Mouse (Mus musculus) kidney, postnatal 0 days (tissue): ENCODE results near the gene Tirap. TPM values are rescaled to one million over a fixed set of nuclear protein-coding genes. Genes with fewer than 3 reads are reported as not detected.
"Not testable (repeated sequence)": the region's sequence is repeated elsewhere in the genome, so short reads cannot be mapped to it uniquely, and the experiment has no call there.

Source experiments
- ATAC-seq: fragments of 200-750 bp; cut with Nextera tagmentation; replicated peaks from 2 replicates; pipeline ENCODE4 v1.8.0; 2017; ENCODE audit warnings: low read depth, moderate number of reproducible peaks, moderate TSS enrichment, moderate library complexity; ENCODE audit not compliant: low FRiP score
- DNase-seq: peaks from one replicate; pipeline ENCODE4 v3.0.0-alpha.2; 2016; ENCODE audit warnings: low spot score
- H3K27ac ChIP-seq: fragments of 300-500 bp; sonication (generic); 2 replicates; pipeline ENCODE4 v1.5.1; 2014; ENCODE audit warnings: mild to moderate bottlenecking
- H3K27me3 ChIP-seq: fragments of 300-500 bp; sonication (generic); 2 replicates; pipeline ENCODE4 v1.6.1; 2014; ENCODE audit warnings: low read length, mixed read lengths; ENCODE audit not compliant: insufficient read depth
- H3K36me3 ChIP-seq: fragments of 300-500 bp; sonication (generic); 2 replicates; pipeline ENCODE4 v1.6.1; 2014; ENCODE audit warnings: low read length, mixed read lengths; ENCODE audit not compliant: insufficient read depth
- H3K4me1 ChIP-seq: fragments of 300-500 bp; sonication (generic); replicated peaks from 2 replicates; pipeline ENCODE4 v1.6.1; 2014; ENCODE audit warnings: antibody characterized with exemption, low read length, mixed read lengths; ENCODE audit not compliant: insufficient read depth
- H3K4me2 ChIP-seq: fragments of 300-500 bp; sonication (generic); 2 replicates; pipeline ENCODE4 v1.6.1; 2014; ENCODE audit warnings: mild to moderate bottlenecking, low read length, moderate library complexity, mixed read lengths
- H3K4me3 ChIP-seq: fragments of 300-500 bp; sonication (generic); replicated peaks from 2 replicates; pipeline ENCODE4 v1.5.1; 2014; ENCODE audit warnings: low read depth, low read length
- H3K9ac ChIP-seq: fragments of 300-500 bp; sonication (generic); 2 replicates; pipeline ENCODE4 v1.6.1; 2014; ENCODE audit warnings: low read depth, low read length
- H3K9me3 ChIP-seq: fragments of 300-500 bp; sonication (generic); replicated peaks from 2 replicates; pipeline ENCODE4 v1.6.1; 2016; ENCODE audit warnings: low read length, inconsistent platforms, mixed read lengths
- CTCF ChIP-seq: IDR thresholded peaks from 2 replicates; pipeline ENCODE4 v1.5.1; 2016; ENCODE audit warnings: antibody characterized with exemption, low read depth, mild to moderate bottlenecking, moderate library complexity
- WGBS: fragments of 180-500 bp; shearing (Covaris S2); extraction: QIAGEN DNeasy Blood & Tissue Kit; methylation state at CpG from one replicate; pipeline ENCODE4 v1.1.7; 2014; 5-methylcytosine and 5-hydroxymethylcytosine counted together
- polyA plus RNA-seq: library from polyadenylated mRNA; unstranded; fragments of >200 nt; fragmentation: Nextera tagmentation; extraction: Ambion mirVana; gene quantifications from 2 replicates; pipeline ENCODE4 v1.2.1, GENCODE M21; 2015

Gene Tirap
- polyA plus RNA-seq, 1 experiment from 2014 or later: 7.4 TPM

DNA sequence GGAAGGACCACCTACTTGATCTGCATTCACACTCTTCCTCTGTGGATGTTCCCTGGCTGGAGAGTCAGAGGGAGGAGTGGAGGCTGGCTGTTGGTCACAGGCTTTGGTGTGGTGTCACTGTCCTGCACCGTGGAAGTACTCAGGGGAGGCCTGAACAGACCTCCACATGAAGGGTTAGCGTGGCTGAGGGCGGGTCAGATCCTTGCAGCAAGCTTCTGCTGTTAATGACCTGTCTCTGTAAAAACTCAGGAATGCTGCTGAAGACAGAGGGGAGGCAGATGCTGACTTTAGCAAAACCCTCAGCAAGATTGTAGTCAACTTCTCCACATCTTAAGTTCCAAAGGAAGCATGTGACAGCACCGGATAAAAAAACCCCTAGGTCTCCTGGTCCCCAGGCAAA lies 43.2 kb downstream of the Tirap start:
- H3K9ac ChIP-seq: no peak overlapping the region
- H3K4me2 ChIP-seq: no peak overlapping the region
- WGBS: 61% methylated on average over 4 of the region's 4 CpGs
- H3K27me3 ChIP-seq: no peaks in the 10 kb centered on the region
- no peaks in the 10 kb centered on the region for H3K4me1 ChIP-seq
- H3K9me3 ChIP-seq: no peaks in the 10 kb centered on the region
- H3K4me3 ChIP-seq: no peak overlapping the region
- ATAC-seq (no peak), DNase-seq (no peak)
- 0 out of 2 replicates have a peak overlapping the region, but pooled peaks have one; percentile 6 for H3K27ac ChIP-seq
- no peaks in the 10 kb centered on the region for H3K36me3 ChIP-seq
- no peak for TF ChIP-seq CTCF

- 87% methylated on average over 5 of the region's 5 CpGs for WGBS
- no peak overlapping the region for H3K4me2 ChIP-seq
- H3K27me3 ChIP-seq: no peaks in the 10 kb centered on the region
- TF ChIP-seq CTCF: no peak
- no peak overlapping the region for H3K9ac ChIP-seq
- H3K4me3 ChIP-seq: no peak overlapping the region
- ATAC-seq: no peak
- no peaks in the 10 kb centered on the region for H3K36me3 ChIP-seq
- no peaks in the 10 kb centered on the region for H3K9me3 ChIP-seq
- H3K27ac ChIP-seq: 0 out of 2 replicates have a peak overlapping the region, but pooled peaks have one; percentile 6
- no peak for DNase-seq
- H3K4me1 ChIP-seq: no peaks in the 10 kb centered on the region
These were observed 43.9 kb downstream of the Tirap start for GRCm38 (mm10) chr9:35156002-35156710.

DNA sequence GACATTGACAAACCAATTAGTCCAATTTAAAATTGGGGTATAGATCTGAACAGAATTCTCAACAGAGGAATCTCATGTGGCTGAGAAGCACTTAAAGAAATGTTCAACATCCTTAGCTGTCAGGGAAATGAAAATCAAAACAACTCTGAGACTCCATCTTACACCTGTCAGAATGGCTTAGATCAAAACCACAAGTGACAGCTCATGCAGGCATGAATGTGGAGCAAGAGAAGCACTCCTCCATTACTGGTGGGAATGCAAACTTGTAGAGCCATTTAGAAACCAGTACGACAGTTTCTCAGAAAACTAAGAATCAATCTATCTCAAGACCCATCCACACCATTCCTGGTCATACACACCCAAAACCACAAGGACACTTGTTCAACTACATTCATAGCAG lies 47.2 kb downstream of the Tirap start:
- H3K36me3 ChIP-seq: no peaks in the 10 kb centered on the region
- H3K4me1 ChIP-seq: no peaks in the 10 kb centered on the region
- no peak overlapping the region for H3K4me2 ChIP-seq
- DNase-seq (no peak), ATAC-seq (no peak)
- H3K27ac ChIP-seq: no peak overlapping the region
- H3K9me3 ChIP-seq: no peaks in the 10 kb centered on the region
- TF ChIP-seq CTCF: no peak
- no peak overlapping the region for H3K9ac ChIP-seq
- H3K27me3 ChIP-seq: no peaks in the 10 kb centered on the region
- 93% methylated on average over 1 of the region's 1 CpGs for WGBS
- H3K4me3 ChIP-seq: no peak overlapping the region

GRCm38 (mm10) chr9:35148822-35149221 lies 51.3 kb downstream of the Tirap start:
- DNase-seq, H3K4me1 ChIP-seq, H3K9ac ChIP-seq, H3K27ac ChIP-seq, H3K36me3 ChIP-seq, ATAC-seq, H3K4me2 ChIP-seq, H3K9me3 ChIP-seq, H3K4me3 ChIP-seq, H3K27me3 ChIP-seq: not testable (repeated sequence)

DNA sequence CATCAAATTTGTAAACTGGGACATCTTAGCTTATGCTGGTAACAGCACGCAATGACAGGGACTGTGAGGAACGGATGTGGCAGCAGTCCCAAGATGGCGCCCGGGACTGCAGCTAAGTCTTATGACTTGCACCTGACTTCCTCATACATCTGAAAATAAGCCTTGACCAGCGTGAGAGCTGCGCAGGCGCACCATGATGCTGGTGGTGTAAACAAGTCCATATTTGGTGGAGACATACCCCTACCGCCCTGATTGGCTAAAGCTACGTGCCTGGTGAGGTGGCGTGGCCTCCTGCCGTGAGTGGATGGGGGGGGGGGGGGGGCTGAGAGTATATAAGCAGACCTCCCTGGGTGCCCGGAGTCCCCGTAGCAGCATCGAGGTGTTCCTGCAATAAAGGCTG lies 52.8 kb downstream of the Tirap start:
- not testable (repeated sequence) for H3K36me3 ChIP-seq, H3K4me2 ChIP-seq, H3K4me1 ChIP-seq, H3K27ac ChIP-seq, H3K9me3 ChIP-seq, ATAC-seq, H3K4me3 ChIP-seq, H3K9ac ChIP-seq, H3K27me3 ChIP-seq, DNase-seq
- 98% methylated on average over 14 of the region's 14 CpGs for WGBS

DNA sequence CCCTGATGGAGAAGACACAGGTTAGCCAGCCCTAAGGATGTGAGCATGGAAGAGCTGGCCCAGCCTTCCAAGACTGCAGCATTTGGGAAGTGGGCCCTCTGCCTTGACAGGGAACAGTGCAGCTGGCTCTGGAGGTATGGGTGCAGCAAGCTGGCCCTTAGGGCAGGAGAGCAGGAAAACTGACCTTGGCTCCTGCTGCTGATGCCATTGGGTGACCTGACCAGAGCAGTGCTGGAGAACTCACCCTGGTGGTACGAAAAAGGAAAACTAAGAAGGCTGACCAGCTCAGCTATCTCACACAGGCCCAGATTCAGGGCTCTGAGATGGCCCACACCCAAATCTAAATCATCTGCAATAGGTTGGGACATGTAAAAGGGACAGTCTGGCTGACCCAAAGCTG lies 54.3 kb downstream of the Tirap start:
- 73% methylated on average over 1 of the region's 1 CpGs for WGBS
- H3K27ac ChIP-seq: no peak overlapping the region
- no peak for ATAC-seq

GRCm38 (mm10) chr9:35145118-35145517 lies 55.0 kb downstream of the Tirap start:
- Histone ChIP-seq H3K9me3 (no peaks in the 10 kb centered on the region), H3K9ac (no peak overlapping the region), H3K4me3 (no peak overlapping the region), H3K27me3 (no peaks in the 10 kb centered on the region), H3K4me2 (no peak overlapping the region), H3K36me3 (no peaks in the 10 kb centered on the region), H3K27ac (no peak overlapping the region), H3K4me1 (no peaks in the 10 kb centered on the region)
- ATAC-seq: 0 out of 2 replicates have a peak, but pooled peaks have one; percentile 21
- DNase-seq: no peak
- TF ChIP-seq CTCF: no peak
- 84% methylated on average over 9 of the region's 9 CpGs for WGBS

More for the DNA sequence above, 54.3 kb downstream of the Tirap start:
- no peak for TF ChIP-seq CTCF
- Histone ChIP-seq H3K9ac (no peak overlapping the region), H3K27me3 (no peaks in the 10 kb centered on the region), H3K4me3 (no peak overlapping the region), H3K9me3 (no peaks in the 10 kb centered on the region), H3K36me3 (no peaks in the 10 kb centered on the region), H3K4me1 (no peaks in the 10 kb centered on the region), H3K4me2 (no peak overlapping the region)
- no peak for DNase-seq
